Mouse (Mus musculus) spleen, postnatal 10 days (tissue): Measurements from ENCODE around the gene Btbd8.
A peak's percentile ranks its signal among the peaks of the same experiment; 100 is the strongest.

ENCODE experiments used
- DNase-seq, 2 experiments: peaks; one replicate each; pipeline ENCODE4 v3.0.0; 2021 to 2022; ENCODE audit warnings: low spot score in 2 of 2

Gene Btbd8

DNA sequence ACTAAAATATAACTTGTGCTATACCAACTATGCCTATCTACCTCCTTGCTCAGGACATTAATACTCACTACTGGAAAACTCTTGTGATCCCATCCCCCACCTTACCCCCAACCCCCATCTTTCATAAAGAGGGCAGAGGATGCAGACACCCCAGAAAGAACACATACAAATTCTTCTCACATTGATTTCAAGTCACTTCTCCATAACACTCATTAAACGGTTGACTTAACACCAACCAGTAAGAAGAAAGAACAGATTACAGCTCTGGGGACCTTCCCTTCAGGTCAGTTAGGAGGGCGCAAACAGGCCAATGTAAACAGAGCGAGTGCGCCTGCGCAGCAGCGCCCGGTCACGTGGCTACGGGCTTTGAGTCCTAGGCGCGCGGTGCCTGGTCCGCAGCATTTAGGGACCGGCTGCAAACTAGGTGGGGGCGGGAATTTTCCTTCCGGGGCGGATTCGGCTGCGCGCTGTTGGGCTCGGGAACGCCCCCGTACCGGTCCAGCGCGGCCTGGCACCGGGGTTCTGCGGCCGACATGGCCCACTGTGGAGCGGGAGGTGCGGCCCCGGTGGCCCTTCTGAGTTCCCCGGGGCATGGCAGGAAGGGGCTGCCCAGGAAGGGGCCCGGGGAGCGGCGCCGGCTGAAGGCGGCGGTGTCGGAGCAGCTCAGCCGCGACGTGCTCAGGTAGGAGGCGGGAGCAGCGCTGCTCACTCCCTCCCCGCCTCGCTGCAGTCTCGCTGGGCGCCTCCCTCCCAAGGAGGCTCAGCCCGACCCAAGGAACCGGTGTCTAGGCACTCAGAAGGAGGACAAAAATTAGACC, at the start of gene Btbd8:
Gene Btbd8 (plus strand): TSS at position 534 of the 818 bp plus-strand sequence.
- peak; percentile 97 to 98 for DNase-seq

GRCm38 (mm10) chr5:107389373-107389772, 48.4 kb upstream of the Btbd8 start:
- no peak for DNase-seq

DNA sequence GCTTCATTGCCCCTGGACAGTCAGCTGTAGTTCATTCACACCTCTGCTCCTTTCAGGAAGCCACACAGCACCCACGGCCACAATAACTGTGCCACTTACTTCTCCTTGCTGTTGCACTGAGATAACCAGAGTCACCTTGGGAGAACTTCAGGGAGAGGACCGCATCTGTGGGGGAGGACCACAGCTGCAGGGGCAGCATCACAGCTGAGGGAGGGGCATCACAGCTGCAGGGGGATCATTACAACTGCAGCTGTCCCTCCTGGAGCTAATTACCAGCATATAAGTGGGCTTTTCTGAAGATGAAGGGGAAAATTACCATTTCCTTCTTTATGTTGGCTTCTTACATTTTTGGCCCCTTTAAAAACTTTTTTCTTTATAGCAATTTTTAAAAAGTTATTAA, 43.4 kb upstream of the Btbd8 start:
- no peak for DNase-seq

DNA sequence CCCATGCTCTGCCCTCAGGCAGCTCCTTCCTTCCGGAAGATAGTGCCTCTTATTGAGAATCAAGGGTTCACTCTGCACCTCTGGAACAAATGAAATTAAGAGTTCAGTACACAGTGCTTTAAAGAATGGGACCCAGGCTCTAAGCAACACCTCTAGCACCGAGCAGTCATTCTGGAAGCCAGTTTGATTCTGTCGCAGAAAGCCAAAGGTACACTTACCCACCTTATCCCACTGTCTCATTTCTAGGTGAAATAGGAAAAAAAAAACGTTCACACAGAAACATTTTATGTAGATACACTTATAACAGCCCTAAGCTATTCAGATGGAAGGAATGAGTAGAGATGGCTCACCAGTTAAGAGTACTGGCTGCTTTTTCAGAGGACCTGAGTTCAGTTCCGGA, 35.4 kb upstream of the Btbd8 start, which contains the start of gene Ephx4:
Gene Ephx4 (plus strand): TSS at position 301 of the 400 bp plus-strand sequence.
- DNase-seq = no peak

- peak in 1 of 2 experiments; percentile 17 for DNase-seq
Observed at GRCm38 (mm10) chr5:107403011-107403946, 34.5 kb upstream of the Btbd8 start.

GRCm38 (mm10) chr5:107403947-107404684, 33.7 kb upstream of the Btbd8 start:
- DNase-seq = no peak

GRCm38 (mm10) chr5:107405361-107405760, 32.4 kb upstream of the Btbd8 start:
- DNase-seq = no peak

DNA sequence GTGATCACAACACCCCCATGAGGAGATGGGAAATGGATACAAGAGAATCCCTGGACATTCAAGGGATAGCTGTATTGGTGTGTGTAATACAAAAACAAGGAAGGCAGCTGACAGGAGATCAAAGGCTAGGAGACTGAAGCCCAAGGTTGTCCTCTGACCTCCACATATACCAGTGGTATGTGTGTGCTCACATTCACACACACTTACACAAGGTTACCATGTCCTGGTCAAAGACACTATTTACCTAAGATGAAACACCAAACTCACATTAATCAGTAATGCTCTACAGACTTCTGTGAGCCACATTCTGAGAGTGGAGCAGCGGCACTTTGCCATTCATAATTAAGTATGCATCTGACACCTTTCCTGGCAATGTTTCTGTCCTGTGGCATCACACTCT, 27.5 kb upstream of the Btbd8 start:
- no peak for DNase-seq

GRCm38 (mm10) chr5:107411326-107411725, 26.5 kb upstream of the Btbd8 start:
- DNase-seq = no peak

DNA sequence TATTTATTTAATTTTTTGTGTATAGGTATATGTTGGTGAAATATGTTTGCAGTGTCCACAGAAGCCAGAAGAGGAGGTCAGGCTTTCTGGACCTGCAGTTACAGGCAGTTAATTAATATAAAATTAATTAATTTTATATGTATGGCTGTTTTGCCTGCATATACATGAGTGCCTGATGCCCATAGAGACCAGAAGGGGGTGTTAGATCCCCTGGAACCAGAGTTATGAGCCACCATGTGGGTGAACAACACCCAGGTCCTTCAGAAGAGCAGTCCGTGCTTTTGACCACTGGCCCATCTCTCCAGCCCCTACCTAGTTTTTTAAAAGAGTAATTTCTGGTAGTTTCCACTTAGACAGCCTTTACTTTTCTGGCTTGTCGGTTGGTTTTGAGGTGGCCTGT, 25.5 kb upstream of the Btbd8 start:
- no peak for DNase-seq

- no peak for DNase-seq
Observed at GRCm38 (mm10) chr5:107415098-107415497, 22.7 kb upstream of the Btbd8 start.

DNA sequence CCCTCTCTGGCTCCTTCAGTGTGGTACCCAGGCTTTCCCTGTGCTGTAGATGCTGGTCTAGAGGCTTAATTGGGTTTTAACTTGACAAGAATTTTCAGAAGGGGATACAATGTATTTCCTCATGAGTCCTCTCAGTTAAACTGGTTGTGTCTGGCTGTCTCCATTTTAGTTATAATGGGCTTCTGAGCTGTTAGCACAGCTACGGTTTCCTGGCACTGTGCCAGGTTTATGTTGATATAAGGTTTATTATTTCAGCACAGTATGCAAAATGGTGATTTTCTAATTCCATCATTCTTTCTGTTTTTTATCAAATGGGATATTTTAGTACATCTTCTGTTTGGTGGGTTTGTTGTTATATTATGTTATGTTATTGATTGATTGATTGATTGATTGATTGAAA, 16.1 kb upstream of the Btbd8 start:
- DNase-seq = no peak

DNA sequence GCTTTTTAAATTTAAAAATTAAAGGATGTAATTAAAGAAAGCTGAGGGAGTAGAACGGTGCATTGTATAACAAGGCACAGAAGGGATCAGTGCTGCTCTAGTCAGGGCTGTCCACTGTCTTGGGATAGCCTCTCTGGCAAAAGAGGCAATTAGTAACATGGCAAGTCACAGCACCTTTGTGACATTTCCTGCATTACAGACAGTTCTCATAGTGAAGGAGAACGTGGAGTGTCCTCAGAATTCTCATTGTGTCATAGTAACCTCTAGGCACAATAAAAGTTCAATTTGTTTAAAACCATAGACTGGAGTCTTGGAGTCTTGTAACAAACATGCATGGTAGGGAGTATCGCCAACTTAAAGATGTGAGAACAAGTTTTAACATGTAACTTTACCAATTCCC, 6.5 kb upstream of the Btbd8 start, which contains the start of gene Lpcat2b:
Gene Lpcat2b (plus strand): TSS at position 301 of the 400 bp plus-strand sequence.
- no peak for DNase-seq

- no peak for DNase-seq
Observed at GRCm38 (mm10) chr5:107434001-107434400, 3.8 kb upstream of the Btbd8 start.

GRCm38 (mm10) chr5:107436185-107436584, 1.6 kb upstream of the Btbd8 start:
- DNase-seq = no peak

DNA sequence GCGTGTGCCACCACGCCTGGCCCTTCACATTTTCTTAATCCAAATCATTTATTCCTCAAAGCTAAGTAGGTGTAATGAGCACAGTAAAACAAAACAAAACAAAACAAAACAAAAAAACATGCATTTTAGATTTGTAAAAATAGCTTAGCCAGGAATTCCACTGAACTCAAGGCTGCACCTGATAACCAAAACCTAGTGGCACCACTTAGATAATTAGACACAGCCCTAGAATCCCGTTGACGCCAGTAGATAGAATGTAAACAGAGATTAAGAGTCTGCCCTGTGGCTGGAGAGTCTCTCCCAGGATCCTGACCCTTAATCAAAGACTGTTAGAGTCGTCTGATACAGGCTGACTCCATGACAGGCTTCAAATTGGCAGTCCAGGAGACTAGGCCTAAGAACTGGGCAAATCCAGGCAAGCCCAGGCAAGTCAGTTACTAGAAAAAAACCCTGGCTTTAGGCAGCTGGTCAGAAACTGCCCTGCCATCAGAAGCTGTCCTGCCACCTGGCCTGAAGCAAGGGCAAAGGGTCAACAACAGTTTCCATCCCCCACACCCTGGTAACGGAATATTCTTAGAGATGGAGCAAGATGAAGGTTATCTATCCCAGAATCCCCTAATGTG, 1.1 kb upstream of the Btbd8 start:
- peak in 1 of 2 experiments; percentile 35 for DNase-seq

DNA sequence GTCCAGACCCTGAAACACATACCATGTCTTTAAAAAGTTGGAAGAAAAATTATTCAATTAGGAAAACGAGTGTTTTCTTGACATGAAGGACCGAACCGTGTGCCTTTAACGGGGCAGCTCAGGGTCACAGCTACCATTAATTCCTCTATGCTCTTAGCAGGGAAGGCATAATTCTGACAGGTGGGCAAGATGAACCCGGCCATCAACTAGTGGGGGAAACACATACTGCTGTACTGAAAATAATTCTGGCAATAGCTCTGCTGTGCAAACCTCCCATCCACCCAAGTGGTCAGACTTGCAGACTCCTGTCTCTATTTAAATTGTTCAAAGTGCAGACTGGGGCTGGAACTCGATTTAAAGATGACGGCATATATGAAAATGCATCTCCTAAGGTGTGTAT, 556 bp downstream of the Btbd8 start:
- DNase-seq = no peak

- DNase-seq = no peak
Observed at GRCm38 (mm10) chr5:107441881-107442280, 4.1 kb downstream of the Btbd8 start.

DNA sequence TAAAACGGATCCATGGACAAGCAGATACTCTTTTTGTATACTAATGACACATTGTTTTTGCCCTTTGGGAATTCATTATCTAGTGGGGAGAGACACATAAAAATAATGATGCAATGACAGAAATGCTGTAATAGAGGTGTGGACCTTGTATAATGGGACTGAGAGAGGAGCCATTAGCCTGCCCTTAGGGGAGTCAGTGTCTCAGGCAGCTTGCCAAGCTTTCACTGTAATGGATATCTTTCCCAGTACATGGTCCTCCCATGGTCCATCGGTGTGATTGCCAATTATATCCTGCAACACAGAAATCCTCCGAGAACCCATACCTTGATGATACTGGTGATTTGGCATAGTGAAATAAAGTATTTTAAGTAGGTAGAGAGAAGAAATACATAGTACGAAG, 6.5 kb downstream of the Btbd8 start:
- no peak for DNase-seq

GRCm38 (mm10) chr5:107447977-107448376, 10.2 kb downstream of the Btbd8 start:
- DNase-seq = no peak

GRCm38 (mm10) chr5:107448784-107449183, 11.0 kb downstream of the Btbd8 start:
- no peak for DNase-seq
